Mouse (Mus musculus) midbrain, embryonic 15.5 days (tissue): ENCODE measurements at regions not wholly inside any gene's neighbourhood (a gene's known extent, or its start where the extent isn't known, plus 50 kb on each side); places are given as distances from the start of the nearest gene placed in this dataset.
A peak's percentile ranks its signal among the peaks of the same experiment; 100 is the strongest.

Experiments
- ATAC-seq: fragments of 200-750 bp; cut with Nextera tagmentation; replicated peaks from 2 replicates; pipeline ENCODE4 v1.8.0; 2017; ENCODE audit warnings: moderate TSS enrichment
- H3K27ac ChIP-seq: fragments of 300-500 bp; sonication (generic); 2 replicates; pipeline ENCODE4 v1.5.1; 2015; ENCODE audit warnings: mild to moderate bottlenecking, inconsistent platforms
- H3K27me3 ChIP-seq: fragments of 300-500 bp; sonication (generic); replicated peaks from 2 replicates; pipeline ENCODE4 v1.6.1; 2015; ENCODE audit warnings: inconsistent platforms
- H3K36me3 ChIP-seq: fragments of 300-500 bp; sonication (generic); replicated peaks from 2 replicates; pipeline ENCODE4 v1.6.1; 2015; ENCODE audit warnings: inconsistent platforms
- H3K4me1 ChIP-seq: fragments of 300-500 bp; sonication (generic); 2 replicates; pipeline ENCODE4 v1.6.1; 2015; ENCODE audit warnings: inconsistent platforms
- H3K4me2 ChIP-seq: fragments of 300-500 bp; sonication (generic); 2 replicates; pipeline ENCODE4 v1.6.1; 2015; ENCODE audit warnings: inconsistent platforms, mild to moderate bottlenecking, moderate library complexity
- H3K4me3 ChIP-seq: fragments of 300-500 bp; sonication (generic); 2 replicates; pipeline ENCODE4 v1.5.1; 2015; ENCODE audit warnings: mild to moderate bottlenecking, inconsistent platforms
- H3K9ac ChIP-seq: fragments of 300-500 bp; sonication (generic); 2 replicates; pipeline ENCODE4 v1.6.1; 2015; ENCODE audit warnings: mild to moderate bottlenecking, inconsistent platforms
- H3K9me3 ChIP-seq: fragments of 300-500 bp; sonication (generic); 2 replicates; pipeline ENCODE4 v1.6.1; 2016; ENCODE audit warnings: inconsistent platforms
- WGBS: fragments of 180-500 bp; shearing (Covaris S2); methylation state at CpG from one replicate; pipeline ENCODE4 v1.1.7; 2015; ENCODE audit warnings: mixed read lengths; 5-methylcytosine and 5-hydroxymethylcytosine counted together

DNA sequence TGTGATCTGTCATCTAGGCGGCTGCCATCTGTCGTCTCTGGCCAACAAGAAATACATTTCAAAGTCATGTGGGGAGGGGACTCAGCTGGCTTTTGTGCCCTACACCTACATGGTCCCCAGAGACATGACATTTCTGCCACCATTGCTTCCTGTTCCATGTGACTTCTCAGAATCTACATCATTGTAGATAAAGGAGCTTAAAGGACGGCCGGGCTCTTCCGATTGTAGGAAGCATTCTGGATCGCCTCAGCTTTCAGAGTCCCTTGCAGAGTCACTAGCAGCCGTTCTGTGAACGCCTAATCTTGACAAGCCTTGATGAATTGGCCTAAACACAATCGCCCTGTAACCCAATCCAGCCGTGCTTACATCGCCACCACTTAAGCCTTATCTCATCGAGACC is 587.6 kb downstream of the Vrk1 start:
- no peaks in the 10 kb centered on the region for H3K9me3 ChIP-seq
- H3K27ac ChIP-seq, result no peak overlapping the region
- no peaks in the 10 kb centered on the region for H3K4me1 ChIP-seq
- no peak overlapping the region for H3K4me2 ChIP-seq
- 55% methylated on average over 12 of the region's 12 CpGs for WGBS
- ATAC-seq, result no peak
- H3K9ac ChIP-seq, result no peak overlapping the region
- no peaks in the 10 kb centered on the region for H3K36me3 ChIP-seq
- no peaks in the 10 kb centered on the region for H3K27me3 ChIP-seq
- no peak overlapping the region for H3K4me3 ChIP-seq

DNA sequence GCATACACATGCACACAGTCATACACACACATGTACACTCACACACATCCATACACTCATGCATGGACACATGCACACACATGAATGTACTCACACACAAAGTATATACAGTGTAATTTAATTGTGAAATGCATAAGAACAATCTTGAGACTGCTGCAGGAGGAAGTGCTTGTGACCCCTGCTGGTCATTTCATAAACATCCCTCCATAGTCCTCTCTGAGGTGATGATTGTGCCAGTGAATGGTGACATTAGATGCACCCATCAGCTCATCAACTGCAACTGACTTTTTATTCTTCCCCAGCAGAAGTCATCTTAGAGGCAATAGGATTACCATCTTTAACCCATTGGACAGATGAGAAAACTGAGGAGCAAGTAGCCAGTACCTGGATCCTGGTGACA is 597.2 kb downstream of the Vrk1 start:
- Histone ChIP-seq H3K9ac (no peak overlapping the region), H3K9me3 (no peaks in the 10 kb centered on the region), H3K4me2 (no peak overlapping the region), H3K27me3 (no peaks in the 10 kb centered on the region), H3K4me1 (peaks cover 4% of the 10 kb centered on the region; the same call in 1 of the 2 replicates), H3K4me3 (no peak overlapping the region), H3K27ac (peak overlapping the region; percentile 61; the same call in 1 of the 2 replicates), H3K36me3 (no peaks in the 10 kb centered on the region)
- no peak for ATAC-seq

- H3K9ac ChIP-seq, result no peak overlapping the region
- H3K36me3 ChIP-seq, result no peaks in the 10 kb centered on the region
- no peak overlapping the region for H3K4me2 ChIP-seq
- peak overlapping the region; percentile 61 for H3K27ac ChIP-seq
- peak; percentile 52 for ATAC-seq
- H3K4me1 ChIP-seq, result peaks cover 8% of the 10 kb centered on the region; the same call in 1 of the 2 replicates
- no peaks in the 10 kb centered on the region for H3K9me3 ChIP-seq
- H3K27me3 ChIP-seq, result no peaks in the 10 kb centered on the region
- H3K4me3 ChIP-seq, result no peak overlapping the region
- 24% methylated on average over 11 of the region's 11 CpGs for WGBS
Measured at GRCm38 (mm10) chr12:106607655-106608337, 597.8 kb downstream of the Vrk1 start.

- H3K4me1 ChIP-seq, result no peaks in the 10 kb centered on the region
- H3K9ac ChIP-seq, result no peak overlapping the region
- no peak overlapping the region for H3K4me3 ChIP-seq
- H3K27ac ChIP-seq, result no peak overlapping the region
- no peaks in the 10 kb centered on the region for H3K36me3 ChIP-seq
- 95% methylated on average over 6 of the region's 6 CpGs for WGBS
- H3K9me3 ChIP-seq, result no peaks in the 10 kb centered on the region
- ATAC-seq, result no peak
- H3K27me3 ChIP-seq, result no peaks in the 10 kb centered on the region
- H3K4me2 ChIP-seq, result no peak overlapping the region
Measured at GRCm38 (mm10) chr12:106618684-106619083, 608.7 kb downstream of the Vrk1 start.

GRCm38 (mm10) chr12:106626786-106627185 is 616.8 kb downstream of the Vrk1 start:
- no peak overlapping the region for H3K9ac ChIP-seq

GRCm38 (mm10) chr12:106632566-106632965 is 622.5 kb downstream of the Vrk1 start:
- H3K36me3 ChIP-seq, result no peaks in the 10 kb centered on the region
- 86% methylated on average over 7 of the region's 7 CpGs for WGBS
- H3K27ac ChIP-seq, result no peak overlapping the region
- no peak overlapping the region for H3K4me3 ChIP-seq
- H3K9me3 ChIP-seq, result no peaks in the 10 kb centered on the region
- H3K4me2 ChIP-seq, result no peak overlapping the region
- ATAC-seq, result no peak
- H3K27me3 ChIP-seq, result no peaks in the 10 kb centered on the region
- H3K4me1 ChIP-seq, result no peaks in the 10 kb centered on the region
- no peak overlapping the region for H3K9ac ChIP-seq

More at GRCm38 (mm10) chr12:106626786-106627185, 616.8 kb downstream of the Vrk1 start:
- Histone ChIP-seq H3K4me2 (peak overlapping the region; percentile 19; the same call in 1 of the 2 replicates), H3K27ac (peak overlapping the region; percentile 40), H3K4me1 (peaks cover 8% of the 10 kb centered on the region; the same call in 1 of the 2 replicates), H3K27me3 (no peaks in the 10 kb centered on the region), H3K36me3 (no peaks in the 10 kb centered on the region), H3K9me3 (no peaks in the 10 kb centered on the region), H3K4me3 (no peak overlapping the region)
- 17% methylated on average over 15 of the region's 15 CpGs for WGBS
- ATAC-seq, result peak; percentile 50; the same call in 1 of the 2 replicates

- WGBS, result 9% methylated on average over 8 of the region's 8 CpGs
- no peak for ATAC-seq
- H3K4me2 ChIP-seq, result no peak overlapping the region
Measured at GRCm38 (mm10) chr12:106633096-106633495, 623.1 kb downstream of the Vrk1 start.

DNA sequence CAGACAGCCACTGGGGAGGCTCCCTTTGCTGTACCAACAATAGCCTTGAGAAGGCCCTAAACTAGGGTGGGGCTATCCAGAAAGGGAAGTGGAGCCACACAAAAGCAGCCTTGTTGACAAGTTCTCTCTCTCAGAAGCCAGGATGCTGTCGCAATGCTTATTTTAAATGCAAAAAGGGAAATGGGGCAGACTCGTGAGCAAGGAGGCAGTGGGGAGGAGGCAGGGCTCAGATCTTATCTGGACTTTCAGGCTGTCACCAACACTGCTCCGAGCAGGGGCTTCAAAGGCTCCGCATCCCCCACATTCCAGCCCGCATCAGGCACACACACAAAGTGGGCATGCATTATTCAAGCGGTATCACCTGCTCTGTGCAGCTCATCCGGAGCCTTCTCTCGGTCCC is 648.3 kb downstream of the Vrk1 start:
- Histone ChIP-seq H3K27ac (peak overlapping the region; percentile 39; the same call in 1 of the 2 replicates), H3K4me2 (peak overlapping the region; percentile 17; the same call in 1 of the 2 replicates), H3K4me1 (peaks cover 11% of the 10 kb centered on the region), H3K4me3 (no peak overlapping the region), H3K27me3 (no peaks in the 10 kb centered on the region), H3K9ac (no peak overlapping the region), H3K36me3 (no peaks in the 10 kb centered on the region), H3K9me3 (no peaks in the 10 kb centered on the region)
- WGBS, result 19% methylated on average over 8 of the region's 8 CpGs
- ATAC-seq, result peak; percentile 73

More at GRCm38 (mm10) chr12:106633096-106633495, 623.1 kb downstream of the Vrk1 start:
- no peaks in the 10 kb centered on the region for H3K27me3 ChIP-seq
- H3K27ac ChIP-seq, result no peak overlapping the region
- H3K9ac ChIP-seq, result no peak overlapping the region
- no peaks in the 10 kb centered on the region for H3K36me3 ChIP-seq
- H3K4me3 ChIP-seq, result no peak overlapping the region
- no peaks in the 10 kb centered on the region for H3K4me1 ChIP-seq
- H3K9me3 ChIP-seq, result no peaks in the 10 kb centered on the region

DNA sequence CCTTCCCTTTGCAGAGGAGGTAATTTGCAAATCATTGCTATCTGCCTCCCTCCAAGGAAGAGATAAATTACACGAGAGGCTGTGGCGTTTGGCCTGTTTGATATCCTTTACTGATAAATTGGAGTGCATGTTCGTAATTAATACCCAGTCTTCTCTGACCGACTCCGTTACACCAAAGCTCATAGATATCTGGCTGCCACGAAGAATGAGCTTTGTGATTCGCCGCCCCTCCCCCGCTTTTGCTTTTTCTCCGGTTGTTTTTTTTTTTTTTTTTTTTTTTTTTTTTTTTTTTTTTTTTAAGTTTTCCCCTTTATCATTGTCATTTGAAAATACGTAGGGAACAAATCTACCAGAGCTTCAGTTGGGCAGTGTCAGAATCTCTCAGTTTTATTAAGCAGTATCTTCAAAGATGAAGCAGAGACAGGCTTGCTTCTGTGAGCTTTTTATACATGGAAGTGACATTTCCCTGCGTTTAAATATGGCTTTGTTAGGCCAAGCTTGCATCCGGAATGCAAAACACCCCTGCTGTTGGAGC is 663.3 kb downstream of the Vrk1 start:
- Histone ChIP-seq H3K27ac (0 out of 2 replicates have a peak overlapping the region, but pooled peaks have one; percentile 30), H3K4me1 (peaks cover 13% of the 10 kb centered on the region), H3K4me3 (no peak overlapping the region), H3K9ac (no peak overlapping the region), H3K4me2 (no peak overlapping the region), H3K9me3 (no peaks in the 10 kb centered on the region), H3K36me3 (no peaks in the 10 kb centered on the region), H3K27me3 (no peaks in the 10 kb centered on the region)
- no peak for ATAC-seq
- WGBS, result 21% methylated on average over 13 of the region's 13 CpGs

- H3K4me2 ChIP-seq, result no peak overlapping the region
- 88% methylated on average over 1 of the region's 1 CpGs for WGBS
- ATAC-seq, result no peak
Measured at GRCm38 (mm10) chr12:106674741-106675140, 664.7 kb downstream of the Vrk1 start.

GRCm38 (mm10) chr12:106676136-106676535 is 666.1 kb downstream of the Vrk1 start:
- Histone ChIP-seq H3K27ac (no peak overlapping the region), H3K4me2 (no peak overlapping the region), H3K4me1 (peaks cover 13% of the 10 kb centered on the region), H3K4me3 (no peak overlapping the region), H3K27me3 (no peaks in the 10 kb centered on the region), H3K36me3 (no peaks in the 10 kb centered on the region), H3K9me3 (no peaks in the 10 kb centered on the region), H3K9ac (no peak overlapping the region)
- WGBS, result 98% methylated on average over 3 of the region's 3 CpGs
- ATAC-seq, result no peak

More at GRCm38 (mm10) chr12:106674741-106675140, 664.7 kb downstream of the Vrk1 start:
- Histone ChIP-seq H3K4me3 (no peak overlapping the region), H3K27me3 (no peaks in the 10 kb centered on the region), H3K9ac (no peak overlapping the region), H3K9me3 (no peaks in the 10 kb centered on the region), H3K36me3 (no peaks in the 10 kb centered on the region), H3K27ac (no peak overlapping the region), H3K4me1 (peaks cover 13% of the 10 kb centered on the region)

DNA sequence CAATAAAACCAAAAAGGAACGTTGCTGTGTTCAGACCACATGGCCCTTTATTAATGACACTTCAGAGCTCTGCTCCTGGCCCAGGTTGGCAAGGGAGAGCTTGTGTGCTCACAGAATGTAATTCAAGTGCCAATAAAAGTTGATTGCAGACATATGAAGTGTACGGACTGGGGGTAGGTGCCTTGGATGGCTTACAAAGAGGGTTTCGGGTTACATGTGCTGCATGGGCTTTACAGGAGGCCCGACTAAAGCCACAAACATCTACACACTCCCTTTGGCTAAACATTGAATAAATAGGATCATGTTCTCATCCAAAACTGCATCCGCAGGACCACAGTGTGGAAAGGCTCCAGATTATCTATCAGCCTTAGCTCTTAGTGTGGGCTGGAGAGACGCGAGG is 666.5 kb downstream of the Vrk1 start:
- H3K9ac ChIP-seq, result no peak overlapping the region
- H3K27me3 ChIP-seq, result no peaks in the 10 kb centered on the region
- H3K4me1 ChIP-seq, result peaks cover 13% of the 10 kb centered on the region
- no peak overlapping the region for H3K4me2 ChIP-seq
- WGBS, result 72% methylated on average over 7 of the region's 7 CpGs
- ATAC-seq, result no peak
- no peak overlapping the region for H3K27ac ChIP-seq
- no peaks in the 10 kb centered on the region for H3K36me3 ChIP-seq
- H3K4me3 ChIP-seq, result no peak overlapping the region
- H3K9me3 ChIP-seq, result no peaks in the 10 kb centered on the region

GRCm38 (mm10) chr12:106685986-106686385 is 676.0 kb downstream of the Vrk1 start:
- no peak overlapping the region for H3K4me2 ChIP-seq
- no peak for ATAC-seq
- no peak overlapping the region for H3K9ac ChIP-seq
- H3K36me3 ChIP-seq, result no peaks in the 10 kb centered on the region
- no peaks in the 10 kb centered on the region for H3K9me3 ChIP-seq
- 80% methylated on average over 5 of the region's 5 CpGs for WGBS
- 0 out of 2 replicates have a peak, but pooled peaks cover 3% of the 10 kb centered on the region for H3K27me3 ChIP-seq
- peaks cover 13% of the 10 kb centered on the region; the same call in 1 of the 2 replicates for H3K4me1 ChIP-seq
- H3K27ac ChIP-seq, result no peak overlapping the region
- no peak overlapping the region for H3K4me3 ChIP-seq
